Mouse (Mus musculus): ENCODE measurements at regions not wholly inside any gene's neighbourhood (a gene's known extent, or its start where the extent isn't known, plus 50 kb on each side); places are given as distances from the start of the nearest gene placed in this dataset.

GRCm38 (mm10) chr2:172773176-172773575, 166.9 kb downstream of the Bmp7 start:
- no peaks in the 10 kb centered on the region for H3K36me3 ChIP-seq (ENCODE audit: control insufficient read depth, insufficient read depth, low read length)
- H3K27me3 ChIP-seq (ENCODE audit: control insufficient read depth, insufficient read depth, low read length), result peaks cover 3% of the 10 kb centered on the region; the same call in 1 of the 2 replicates
- DNase-seq (ENCODE audit: low spot score, missing footprints) (peak; percentile 98), ATAC-seq (ENCODE audit: low FRiP score) (peak; percentile 45)
- 0% methylated on average over 2 of the region's 2 CpGs for WGBS
- H3K4me2 ChIP-seq, result no peak overlapping the region
- no peaks in the 10 kb centered on the region for H3K4me1 ChIP-seq (ENCODE audit: control insufficient read depth, insufficient read depth, low read length)
- no peak overlapping the region for H3K27ac ChIP-seq (ENCODE audit: low read depth, low read length)
- H3K4me3 ChIP-seq (ENCODE audit: low read depth, low read length), result no peak overlapping the region
- no peak overlapping the region for H3K9ac ChIP-seq (ENCODE audit: low read length)
- H3K9me3 ChIP-seq (ENCODE audit: control insufficient read depth, low read length), result no peaks in the 10 kb centered on the region

DNA sequence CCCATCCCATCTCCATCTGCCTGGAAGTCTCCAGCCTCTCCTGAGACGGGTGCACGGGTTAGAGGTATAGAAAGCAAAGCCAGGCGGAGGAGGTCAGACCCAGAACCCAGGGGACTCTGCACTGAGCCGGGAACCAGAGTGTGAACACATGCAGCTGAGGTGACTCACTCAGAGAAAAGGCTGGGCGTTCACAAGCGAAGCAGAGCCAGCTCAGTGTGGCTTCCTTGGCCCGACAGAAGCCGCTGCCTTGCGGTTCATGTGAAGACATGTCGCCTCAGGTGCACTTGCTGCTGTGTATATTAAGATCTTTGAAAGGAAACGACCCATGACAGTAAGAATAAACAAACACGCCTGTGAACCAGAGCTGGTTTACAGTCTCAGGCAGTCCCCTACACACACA, 163.6 kb downstream of the Bmp7 start:
- Histone ChIP-seq H3K27me3 (ENCODE audit: control insufficient read depth, insufficient read depth, low read length) (peaks cover 3% of the 10 kb centered on the region; the same call in 1 of the 2 replicates), H3K36me3 (ENCODE audit: control insufficient read depth, insufficient read depth, low read length) (no peaks in the 10 kb centered on the region), H3K4me3 (ENCODE audit: low read depth, low read length) (no peak overlapping the region), H3K27ac (ENCODE audit: low read depth, low read length) (no peak overlapping the region), H3K9me3 (ENCODE audit: control insufficient read depth, low read length) (no peaks in the 10 kb centered on the region), H3K4me1 (ENCODE audit: control insufficient read depth, insufficient read depth, low read length) (no peaks in the 10 kb centered on the region), H3K4me2 (no peak overlapping the region), H3K9ac (ENCODE audit: low read length) (no peak overlapping the region)
- DNase-seq (ENCODE audit: low spot score, missing footprints) (no peak), ATAC-seq (ENCODE audit: low FRiP score) (no peak)
- 74% methylated on average over 12 of the region's 12 CpGs for WGBS

DNA sequence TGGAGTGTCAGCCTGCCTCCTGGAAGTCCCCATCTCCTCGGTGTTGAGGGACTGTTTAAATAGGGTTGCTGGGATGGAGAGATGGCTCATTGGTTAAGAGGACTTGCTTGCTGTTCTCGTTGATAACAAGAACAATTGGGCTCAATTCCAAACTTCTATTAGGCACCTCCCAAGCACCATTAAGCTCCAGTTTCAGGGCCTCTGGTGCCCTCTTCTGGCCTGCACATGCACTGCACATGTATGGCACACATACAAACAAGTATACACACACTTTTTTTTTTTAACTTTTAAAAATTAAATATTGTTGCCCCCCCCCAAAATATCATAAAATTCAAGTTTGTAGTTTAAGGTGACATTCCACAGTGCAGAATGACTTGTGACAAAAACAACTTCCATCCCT, 162.3 kb downstream of the Bmp7 start:
- Histone ChIP-seq H3K4me3 (ENCODE audit: low read depth, low read length) (no peak overlapping the region), H3K9ac (ENCODE audit: low read length) (no peak overlapping the region), H3K4me2 (no peak overlapping the region), H3K27ac (ENCODE audit: low read depth, low read length) (no peak overlapping the region), H3K4me1 (ENCODE audit: control insufficient read depth, insufficient read depth, low read length) (no peaks in the 10 kb centered on the region), H3K9me3 (ENCODE audit: control insufficient read depth, low read length) (no peaks in the 10 kb centered on the region), H3K36me3 (ENCODE audit: control insufficient read depth, insufficient read depth, low read length) (no peaks in the 10 kb centered on the region), H3K27me3 (ENCODE audit: control insufficient read depth, insufficient read depth, low read length) (peaks cover under 1% of the 10 kb centered on the region; the same call in 1 of the 2 replicates)
- DNase-seq (ENCODE audit: low spot score, missing footprints), result no peak
- WGBS, result 88% methylated on average over 2 of the region's 2 CpGs
- ATAC-seq (ENCODE audit: low FRiP score), result no peak

DNA sequence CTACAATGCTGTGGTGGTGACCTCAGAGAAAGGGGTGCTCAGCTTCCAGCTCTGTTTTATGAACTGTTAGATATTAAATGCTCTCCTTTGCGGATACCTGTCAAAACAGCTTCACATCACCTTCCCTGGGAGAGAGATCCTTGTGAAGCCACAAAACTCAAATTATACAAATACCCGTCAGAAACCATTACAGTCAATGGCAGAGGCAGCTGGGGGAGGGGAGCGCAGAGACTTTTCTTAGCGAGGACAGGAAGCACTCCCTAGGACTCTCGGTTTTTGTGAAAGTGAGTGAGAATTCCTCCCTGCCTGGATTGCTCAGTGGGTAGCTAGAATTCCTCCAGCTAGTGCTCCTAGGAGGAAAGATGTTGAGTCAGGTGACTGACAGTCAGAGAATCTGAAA, 161.0 kb downstream of the Bmp7 start:
- Histone ChIP-seq H3K9me3 (ENCODE audit: control insufficient read depth, low read length) (peaks cover 4% of the 10 kb centered on the region; the same call in 1 of the 2 replicates), H3K27me3 (ENCODE audit: control insufficient read depth, insufficient read depth, low read length) (no peaks in the 10 kb centered on the region; the same call in 1 of the 2 replicates), H3K4me3 (ENCODE audit: low read depth, low read length) (no peak overlapping the region), H3K36me3 (ENCODE audit: control insufficient read depth, insufficient read depth, low read length) (no peaks in the 10 kb centered on the region), H3K4me2 (no peak overlapping the region), H3K9ac (ENCODE audit: low read length) (no peak overlapping the region), H3K27ac (ENCODE audit: low read depth, low read length) (no peak overlapping the region), H3K4me1 (ENCODE audit: control insufficient read depth, insufficient read depth, low read length) (no peaks in the 10 kb centered on the region)
- DNase-seq (ENCODE audit: low spot score, missing footprints) (no peak), ATAC-seq (ENCODE audit: low FRiP score) (no peak)
- 24% methylated on average over 5 of the region's 5 CpGs for WGBS

DNA sequence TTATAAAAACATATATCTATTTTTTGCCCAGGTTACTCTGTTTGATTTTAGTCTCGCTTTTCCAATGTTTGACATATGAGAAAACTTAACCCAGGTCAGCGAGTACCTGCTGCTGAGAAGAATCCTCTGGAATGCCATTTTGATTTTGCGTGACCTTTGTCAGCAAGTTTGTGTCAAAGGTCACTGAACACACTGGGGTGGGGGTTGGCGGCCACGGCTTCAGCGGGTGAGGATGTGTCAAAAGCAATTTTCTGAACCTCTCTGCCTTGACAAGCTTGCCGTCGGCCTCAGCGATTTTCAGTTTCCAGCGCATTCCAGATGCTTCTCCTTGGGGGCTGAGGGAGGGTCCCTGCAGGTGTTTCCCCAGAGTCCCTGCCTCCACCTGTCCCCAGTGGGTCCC, 157.4 kb downstream of the Bmp7 start:
- ATAC-seq (ENCODE audit: low FRiP score) (no peak), DNase-seq (ENCODE audit: low spot score, missing footprints) (no peak)
- no peak overlapping the region for H3K9ac ChIP-seq (ENCODE audit: low read length)
- peaks cover 14% of the 10 kb centered on the region for H3K27me3 ChIP-seq (ENCODE audit: control insufficient read depth, insufficient read depth, low read length)
- no peaks in the 10 kb centered on the region for H3K4me1 ChIP-seq (ENCODE audit: control insufficient read depth, insufficient read depth, low read length)
- H3K4me2 ChIP-seq, result no peak overlapping the region
- H3K9me3 ChIP-seq (ENCODE audit: control insufficient read depth, low read length), result peaks cover 4% of the 10 kb centered on the region; the same call in 1 of the 2 replicates
- H3K27ac ChIP-seq (ENCODE audit: low read depth, low read length), result no peak overlapping the region
- no peak overlapping the region for H3K4me3 ChIP-seq (ENCODE audit: low read depth, low read length)
- H3K36me3 ChIP-seq (ENCODE audit: control insufficient read depth, insufficient read depth, low read length), result no peaks in the 10 kb centered on the region
- 44% methylated on average over 10 of the region's 10 CpGs for WGBS

DNA sequence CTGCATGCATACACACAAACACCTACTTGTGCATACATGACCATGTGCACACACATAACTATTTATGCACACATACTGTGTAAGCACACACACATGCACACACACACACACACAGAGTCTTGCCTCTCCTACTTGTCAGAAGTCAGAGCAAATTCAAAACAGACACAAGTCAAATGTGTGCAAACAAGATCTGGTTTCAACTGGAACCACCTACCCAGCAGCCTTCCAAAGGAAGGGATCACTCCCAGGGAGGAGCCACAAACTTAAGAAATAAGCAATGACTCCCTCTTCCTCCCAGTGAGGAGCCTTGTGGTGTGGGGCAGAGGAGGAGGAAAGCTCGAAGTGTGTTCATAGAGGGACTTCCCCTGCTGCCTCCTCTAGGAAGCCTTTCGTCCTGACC, 153.8 kb downstream of the Bmp7 start:
- no peak for ATAC-seq (ENCODE audit: low FRiP score)

DNA sequence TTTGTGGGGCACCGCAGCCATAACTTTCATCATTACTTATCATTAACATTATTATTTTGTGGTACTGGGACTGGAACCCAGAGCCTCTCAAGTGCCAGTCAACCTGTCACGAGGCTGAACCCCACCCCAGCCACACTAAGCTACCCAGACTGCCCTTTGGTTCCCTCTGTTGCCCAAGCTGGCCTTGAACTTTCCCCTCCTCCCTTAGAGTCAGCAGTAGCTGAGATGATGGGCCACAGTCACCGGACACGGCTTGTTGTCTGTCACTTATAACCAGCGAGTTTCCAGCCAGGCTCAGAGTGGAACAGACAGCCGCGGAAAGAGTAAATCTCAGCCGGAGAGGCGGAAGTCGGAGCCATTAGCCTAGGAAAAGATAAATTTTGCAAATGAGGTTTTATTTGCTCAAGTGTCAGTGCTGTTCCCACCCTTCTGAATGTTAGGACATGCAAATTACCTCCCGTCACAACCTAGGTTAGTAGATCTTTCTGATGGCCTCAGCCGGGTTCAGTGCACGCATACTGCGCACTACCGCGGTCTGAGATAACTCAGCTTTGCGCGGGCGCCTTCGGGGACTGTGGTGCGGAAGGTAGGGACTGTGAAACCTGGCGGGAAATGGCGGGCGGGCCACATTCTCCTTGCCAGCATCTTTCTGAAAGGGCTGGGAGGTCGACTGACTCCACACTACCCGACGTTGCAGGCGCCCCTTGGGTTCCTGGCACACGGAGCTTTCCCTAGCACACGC, 152.7 kb downstream of the Bmp7 start:
- peak overlapping the region; percentile 15; the same call in 1 of the 2 replicates for H3K4me2 ChIP-seq
- H3K9me3 ChIP-seq (ENCODE audit: control insufficient read depth, low read length), result peaks cover 4% of the 10 kb centered on the region; the same call in 1 of the 2 replicates
- peaks cover 4% of the 10 kb centered on the region; the same call in 1 of the 2 replicates for H3K4me1 ChIP-seq (ENCODE audit: control insufficient read depth, insufficient read depth, low read length)
- no peak overlapping the region for H3K4me3 ChIP-seq (ENCODE audit: low read depth, low read length)
- ATAC-seq (ENCODE audit: low FRiP score), result no peak
- H3K9ac ChIP-seq (ENCODE audit: low read length), result no peak overlapping the region
- no peak for DNase-seq (ENCODE audit: low spot score, missing footprints)
- 37% methylated on average over 30 of the region's 30 CpGs for WGBS
- H3K36me3 ChIP-seq (ENCODE audit: control insufficient read depth, insufficient read depth, low read length), result no peaks in the 10 kb centered on the region
- H3K27ac ChIP-seq (ENCODE audit: low read depth, low read length), result no peak overlapping the region
- H3K27me3 ChIP-seq (ENCODE audit: control insufficient read depth, insufficient read depth, low read length), result peaks cover 34% of the 10 kb centered on the region

More for the DNA sequence above, 153.8 kb downstream of the Bmp7 start:
- Histone ChIP-seq H3K9ac (ENCODE audit: low read length) (no peak overlapping the region), H3K4me2 (no peak overlapping the region), H3K9me3 (ENCODE audit: control insufficient read depth, low read length) (peaks cover 4% of the 10 kb centered on the region; the same call in 1 of the 2 replicates), H3K4me1 (ENCODE audit: control insufficient read depth, insufficient read depth, low read length) (peaks cover 4% of the 10 kb centered on the region; the same call in 1 of the 2 replicates), H3K27ac (ENCODE audit: low read depth, low read length) (no peak overlapping the region), H3K4me3 (ENCODE audit: low read depth, low read length) (no peak overlapping the region), H3K27me3 (ENCODE audit: control insufficient read depth, insufficient read depth, low read length) (peaks cover 34% of the 10 kb centered on the region), H3K36me3 (ENCODE audit: control insufficient read depth, insufficient read depth, low read length) (no peaks in the 10 kb centered on the region)
- 46% methylated on average over 2 of the region's 2 CpGs for WGBS
- no peak for DNase-seq (ENCODE audit: low spot score, missing footprints)

GRCm38 (mm10) chr2:172789260-172789659, 150.9 kb downstream of the Bmp7 start:
- DNase-seq (ENCODE audit: low spot score, missing footprints), result no peak
- ATAC-seq (ENCODE audit: low FRiP score), result no peak
- Histone ChIP-seq H3K4me2 (no peak overlapping the region), H3K4me3 (ENCODE audit: low read depth, low read length) (no peak overlapping the region), H3K9ac (ENCODE audit: low read length) (no peak overlapping the region), H3K4me1 (ENCODE audit: control insufficient read depth, insufficient read depth, low read length) (peaks cover 4% of the 10 kb centered on the region; the same call in 1 of the 2 replicates), H3K27ac (ENCODE audit: low read depth, low read length) (no peak overlapping the region), H3K9me3 (ENCODE audit: control insufficient read depth, low read length) (no peaks in the 10 kb centered on the region; the same call in 1 of the 2 replicates), H3K27me3 (ENCODE audit: control insufficient read depth, insufficient read depth, low read length) (peaks cover 34% of the 10 kb centered on the region), H3K36me3 (ENCODE audit: control insufficient read depth, insufficient read depth, low read length) (no peaks in the 10 kb centered on the region)
- 34% methylated on average over 10 of the region's 10 CpGs for WGBS

DNA sequence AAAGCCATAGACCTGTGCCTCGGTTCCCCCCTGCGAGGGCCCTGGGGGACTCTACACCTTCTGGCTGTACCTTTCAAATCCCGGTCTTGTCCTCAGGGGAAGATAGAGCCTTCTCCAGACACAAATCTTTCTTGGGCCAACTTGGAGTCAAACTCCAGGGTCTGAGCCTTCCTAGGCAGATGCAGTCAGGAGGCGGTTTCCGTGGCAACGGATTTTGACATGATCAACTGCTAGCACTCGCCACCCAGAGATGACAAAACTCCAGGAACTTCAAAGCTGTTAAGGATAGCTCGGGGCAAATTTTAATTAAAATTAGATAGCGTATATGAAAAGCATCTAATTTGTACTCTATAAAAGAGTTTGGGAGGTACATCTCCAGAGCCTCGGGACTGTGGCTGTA, 147.6 kb downstream of the Bmp7 start:
- WGBS, result 53% methylated on average over 10 of the region's 10 CpGs
- Histone ChIP-seq H3K4me3 (ENCODE audit: low read depth, low read length) (no peak overlapping the region), H3K27me3 (ENCODE audit: control insufficient read depth, insufficient read depth, low read length) (peaks cover 27% of the 10 kb centered on the region)

More for the DNA sequence above, 147.6 kb downstream of the Bmp7 start:
- no peaks in the 10 kb centered on the region; the same call in 1 of the 2 replicates for H3K9me3 ChIP-seq (ENCODE audit: control insufficient read depth, low read length)
- no peak overlapping the region for H3K27ac ChIP-seq (ENCODE audit: low read depth, low read length)
- H3K9ac ChIP-seq (ENCODE audit: low read length), result no peak overlapping the region
- H3K4me2 ChIP-seq, result no peak overlapping the region
- peaks cover 4% of the 10 kb centered on the region; the same call in 1 of the 2 replicates for H3K4me1 ChIP-seq (ENCODE audit: control insufficient read depth, insufficient read depth, low read length)
- no peak for ATAC-seq (ENCODE audit: low FRiP score)
- DNase-seq (ENCODE audit: low spot score, missing footprints), result no peak
- H3K36me3 ChIP-seq (ENCODE audit: control insufficient read depth, insufficient read depth, low read length), result no peaks in the 10 kb centered on the region

Measured in midbrain, embryonic 11.5 days (tissue).